Mouse (Mus musculus): ENCODE results near the gene Gzmd.
"Not testable (repeated sequence)": the region's sequence is repeated elsewhere in the genome, so short reads cannot be mapped to it uniquely, and the experiment has no call there.

The Gzmd gene

DNA sequence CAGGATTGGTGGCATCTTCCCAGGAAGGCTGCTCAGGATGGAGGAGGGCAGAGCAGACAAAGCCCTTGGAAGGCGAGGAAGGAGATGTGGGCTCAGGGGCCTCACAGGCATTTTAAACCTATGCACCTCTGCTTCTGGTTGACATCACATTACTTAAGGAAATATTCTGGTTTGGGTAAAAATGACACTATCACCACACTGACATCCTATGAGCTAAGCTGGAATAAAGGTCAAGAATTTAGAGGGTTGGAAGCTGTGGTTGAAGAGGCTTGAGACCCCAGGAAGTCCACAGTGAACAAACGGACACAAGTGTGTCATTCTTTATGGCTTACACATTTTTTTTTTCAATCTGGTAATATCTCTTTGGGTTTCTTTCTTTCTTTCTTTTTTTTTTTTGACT, at the start of gene Gzmd:
Gene Gzmd (minus strand): TSS at position 101 of the 400 bp plus-strand sequence.
- DNase-seq (ENCODE audit: low spot score), result not testable (repeated sequence)

DNA sequence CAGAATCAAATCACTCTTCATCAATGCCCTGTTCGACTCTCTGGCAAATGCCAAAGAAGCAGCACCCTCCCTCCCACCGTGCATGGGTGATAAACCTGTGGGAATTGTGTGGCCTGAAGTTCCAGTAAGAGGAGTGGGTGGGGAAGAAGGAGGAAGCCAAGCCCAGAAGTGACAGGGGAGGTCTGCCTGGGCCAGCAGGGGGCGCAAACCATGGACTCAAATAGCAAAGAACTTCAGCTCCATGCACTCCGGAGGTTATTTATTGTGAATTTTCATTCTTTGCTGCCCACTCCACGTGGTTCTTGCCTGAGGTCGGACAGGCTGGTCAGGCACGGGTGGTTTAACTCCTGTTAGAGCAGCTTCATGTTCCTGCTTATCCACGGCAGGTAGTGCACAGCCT, 45.2 kb upstream of the Gzmd start:
- DNase-seq (ENCODE audit: low spot score), result not testable (repeated sequence)

GRCm38 (mm10) chr14:56174499-56174898, 42.1 kb upstream of the Gzmd start, which contains the start of gene Gzmn:
TSS of gene Gzmn (minus strand) at chr14:56174599.
- DNase-seq (ENCODE audit: low spot score), result no peak

DNA sequence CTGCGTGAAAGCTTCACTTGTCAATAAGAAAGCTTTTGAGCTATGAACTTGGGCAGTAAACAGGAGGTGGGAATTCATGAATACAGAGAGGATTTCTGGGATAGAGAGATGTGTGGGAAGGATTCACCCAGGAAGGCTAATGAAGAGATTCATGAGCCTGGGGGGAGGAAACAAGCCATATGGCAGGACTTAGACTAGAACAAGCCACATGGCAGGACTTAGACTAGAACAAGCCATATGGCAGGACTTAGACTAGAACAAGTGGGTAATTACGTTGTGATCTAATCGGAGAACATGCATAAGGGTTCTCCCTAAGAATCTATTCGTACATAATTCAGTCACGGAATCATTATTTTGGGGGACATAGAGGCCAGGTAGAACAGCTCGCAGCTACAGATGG, 41.0 kb upstream of the Gzmd start:
- no peak for DNase-seq (ENCODE audit: low spot score)

DNA sequence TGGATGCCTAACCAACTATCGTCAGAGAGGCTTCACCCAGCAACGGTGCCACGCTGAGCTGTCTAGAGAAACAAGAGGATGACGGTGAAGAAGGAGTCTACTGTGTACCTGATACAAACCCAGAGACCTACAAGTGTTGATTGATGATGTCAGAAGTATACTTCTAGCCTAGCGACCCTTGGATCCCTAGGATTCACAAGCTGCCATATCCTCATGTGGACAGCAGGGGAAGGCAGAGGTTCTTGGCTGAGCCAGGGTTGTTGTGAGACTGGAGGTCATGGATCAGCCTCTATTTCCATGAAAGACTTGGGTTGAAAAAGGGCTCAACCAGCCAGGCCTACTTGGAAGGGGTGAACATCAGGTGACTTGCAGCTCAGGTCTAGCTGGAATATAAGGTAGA, 40.3 kb upstream of the Gzmd start:
- no peak for DNase-seq (ENCODE audit: low spot score)

- no peak for DNase-seq (ENCODE audit: low spot score)
Observed at GRCm38 (mm10) chr14:56168009-56168408, 35.6 kb upstream of the Gzmd start.

- DNase-seq (ENCODE audit: low spot score), result no peak
Observed at GRCm38 (mm10) chr14:56162109-56162508, 29.7 kb upstream of the Gzmd start.

DNA sequence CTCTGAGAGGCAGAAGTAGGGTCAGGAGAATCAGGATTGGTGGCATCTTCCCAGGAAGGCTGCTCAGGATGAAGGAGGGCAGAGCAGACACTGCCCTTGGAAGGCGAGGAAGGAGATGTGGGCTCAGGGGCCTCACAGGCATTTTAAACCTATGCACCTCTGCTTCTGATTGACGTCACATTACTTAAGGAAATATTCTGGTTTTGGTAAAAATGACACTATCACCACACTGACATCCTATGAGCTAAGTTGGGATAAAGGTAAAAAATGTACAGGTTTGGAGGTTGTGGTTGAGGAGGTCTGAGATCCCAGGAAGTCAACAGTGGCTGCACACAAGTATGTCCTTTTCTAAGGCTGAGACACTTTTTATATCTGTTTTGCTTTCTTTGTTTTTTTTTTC, 27.1 kb upstream of the Gzmd start, which contains the start of gene Gzmg:
Gene Gzmg (minus strand): TSS at position 101 of the 400 bp plus-strand sequence.
- DNase-seq (ENCODE audit: low spot score), result not testable (repeated sequence)

DNA sequence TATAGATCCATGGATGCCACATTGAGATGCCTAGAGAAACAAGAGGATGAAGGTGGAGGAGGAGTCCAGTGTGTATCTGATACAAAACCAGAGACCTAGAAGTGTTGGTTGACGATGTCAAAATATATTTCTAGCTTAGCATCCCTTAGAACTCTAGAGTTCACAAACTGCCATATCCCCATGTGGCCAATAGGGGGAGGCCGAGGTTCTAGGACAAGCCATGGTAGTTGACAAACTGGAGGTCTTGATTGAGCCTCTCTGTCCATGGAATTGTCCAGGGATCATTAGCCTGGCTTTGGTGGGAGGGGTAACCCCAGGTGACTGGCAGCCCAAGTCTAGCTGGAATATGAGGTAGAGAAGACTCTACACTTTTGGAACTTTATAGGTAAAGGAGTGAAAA, 22.9 kb upstream of the Gzmd start:
- DNase-seq (ENCODE audit: low spot score), result no peak

- not testable (repeated sequence) for DNase-seq (ENCODE audit: low spot score)
Observed at GRCm38 (mm10) chr14:56133675-56134074, 1.3 kb upstream of the Gzmd start.

DNA sequence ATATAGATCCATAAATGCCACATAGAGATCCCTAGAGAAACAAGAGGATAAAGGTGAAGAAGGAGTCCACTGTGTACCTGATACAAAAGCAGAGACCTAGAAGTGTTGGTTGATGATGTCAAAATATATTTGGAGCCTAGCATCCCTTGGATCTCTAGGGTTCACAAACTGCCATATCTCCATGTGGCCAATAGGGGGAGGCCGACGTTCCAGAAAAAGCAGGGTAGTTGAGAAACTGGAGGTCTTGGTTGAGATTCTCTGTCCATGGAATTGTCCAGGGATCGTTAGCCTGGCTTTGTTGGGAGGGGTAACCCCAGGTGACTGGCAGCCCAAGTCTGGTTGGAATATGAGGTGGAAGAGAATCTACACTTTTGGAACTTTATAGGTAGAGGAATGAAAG, 4.1 kb downstream of the Gzmd start:
- no peak for DNase-seq (ENCODE audit: low spot score)

- no peak for DNase-seq (ENCODE audit: low spot score)
Observed at GRCm38 (mm10) chr14:56123516-56123915, 8.9 kb downstream of the Gzmd start.

DNA sequence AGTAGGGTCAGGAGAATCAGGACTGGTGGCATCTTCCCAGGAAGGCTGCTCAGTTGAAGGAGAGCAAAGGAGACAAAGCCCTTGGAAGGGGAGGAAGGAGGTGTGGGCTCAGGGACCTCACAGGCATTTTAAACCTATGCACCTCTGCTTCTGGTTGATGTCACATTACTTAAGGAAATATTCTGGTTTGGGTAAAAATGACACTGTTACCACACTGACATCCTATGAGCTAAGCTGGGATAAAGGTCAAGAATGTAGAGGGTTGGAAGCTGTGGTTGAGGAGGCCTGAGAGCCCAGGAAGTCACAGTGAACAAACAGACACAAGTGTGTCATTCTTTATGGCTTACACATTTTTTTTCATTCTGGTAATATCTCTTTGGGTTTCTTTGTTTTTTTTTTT, 11.9 kb downstream of the Gzmd start, which contains the start of gene Gzme:
Gene Gzme (minus strand): TSS at position 101 of the 400 bp plus-strand sequence.
- no peak for DNase-seq (ENCODE audit: low spot score)

DNA sequence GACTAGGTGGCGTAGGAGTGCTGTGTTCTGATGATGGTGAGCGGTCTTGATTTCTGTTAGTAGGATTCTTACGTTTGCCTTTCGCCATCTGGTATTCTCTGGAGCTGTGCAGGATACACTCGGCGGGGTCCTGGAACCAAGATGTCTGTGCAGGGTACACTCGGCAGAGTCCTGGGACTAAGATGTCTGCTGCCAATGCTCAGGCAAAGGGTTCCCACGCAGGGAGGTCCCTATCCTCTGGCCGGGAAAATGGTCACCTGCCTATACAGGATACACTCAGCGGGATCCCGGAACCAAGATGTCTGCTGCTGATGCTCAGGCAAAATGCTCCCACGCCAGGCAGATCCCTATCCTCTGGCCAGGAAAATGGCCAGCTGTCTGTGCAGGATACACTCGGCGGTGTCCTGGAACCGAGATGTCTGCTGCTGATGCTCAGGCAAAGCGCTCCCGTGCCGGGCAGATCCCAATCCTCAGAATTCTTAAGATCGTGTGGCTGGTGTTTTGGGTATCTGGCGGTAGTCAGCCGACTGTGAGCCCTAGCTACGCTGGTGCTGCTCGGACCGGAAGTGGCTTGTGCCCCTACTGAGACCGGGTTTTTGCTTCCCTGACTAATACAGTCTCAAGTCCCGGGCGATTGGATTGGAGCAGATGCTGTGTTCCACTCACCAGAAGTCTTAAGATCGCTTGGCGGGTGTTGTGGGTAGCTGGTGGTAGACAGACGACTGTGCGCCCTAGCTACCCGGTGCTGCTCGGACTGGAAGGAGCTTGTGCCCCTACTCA, 16.7 kb downstream of the Gzmd start:
- not testable (repeated sequence) for DNase-seq (ENCODE audit: low spot score)

DNA sequence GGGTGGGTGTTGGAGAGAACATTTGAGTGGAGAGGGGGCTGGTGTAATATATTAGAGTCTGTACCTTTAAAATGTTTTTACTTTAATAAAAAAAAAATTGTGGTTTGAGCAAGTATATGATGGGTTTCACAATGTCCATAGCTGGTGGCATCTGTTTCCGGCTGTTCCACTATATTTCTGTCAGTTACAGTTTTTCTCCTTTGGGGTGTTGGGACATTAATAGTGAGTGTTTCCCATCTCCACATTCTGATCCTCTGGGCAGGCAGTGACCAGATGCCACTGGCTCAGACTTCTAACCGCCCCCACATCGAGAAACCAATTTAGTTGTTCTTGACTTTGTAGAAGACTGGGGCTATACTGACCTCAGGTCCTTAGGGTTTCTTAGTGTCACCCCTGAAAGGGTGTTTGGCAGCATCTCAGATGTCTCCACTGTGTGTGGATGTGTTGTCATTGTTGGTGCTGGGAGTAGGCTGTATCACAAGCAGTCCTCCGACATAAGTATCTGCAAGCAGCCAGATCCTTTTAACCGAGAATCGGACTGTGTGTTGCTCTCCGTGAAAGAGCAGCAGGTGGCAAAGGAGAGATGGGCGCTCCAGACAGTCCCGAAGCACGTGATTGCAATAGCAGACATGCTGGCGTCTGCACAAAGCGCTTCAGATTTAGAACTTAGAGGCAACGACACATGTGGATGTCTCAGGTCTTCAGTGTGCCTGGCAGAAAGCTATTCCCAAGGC, 26.8 kb downstream of the Gzmd start:
- DNase-seq (ENCODE audit: low spot score), result no peak

GRCm38 (mm10) chr14:56105016-56105415, 27.4 kb downstream of the Gzmd start:
- no peak for DNase-seq (ENCODE audit: low spot score)

DNA sequence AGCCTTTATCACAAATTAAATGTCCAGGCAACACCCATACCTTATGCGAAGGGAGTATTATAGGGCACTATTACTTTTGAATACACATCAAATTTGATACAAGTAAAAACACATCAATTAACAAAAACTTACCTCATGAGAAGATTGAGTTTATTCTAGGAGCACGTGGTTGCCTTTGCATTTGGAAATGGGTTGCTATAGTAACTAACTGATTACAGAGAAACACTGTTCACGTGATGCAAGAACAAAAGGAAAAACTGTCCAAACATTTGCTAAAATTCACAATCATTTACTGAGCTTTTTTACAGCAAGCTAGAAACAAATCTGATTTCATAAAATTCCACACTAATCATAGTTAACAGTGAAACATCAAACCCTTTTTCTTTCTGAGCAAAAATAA, 29.0 kb downstream of the Gzmd start:
- no peak for DNase-seq (ENCODE audit: low spot score)

- no peak for DNase-seq (ENCODE audit: low spot score)
Observed at GRCm38 (mm10) chr14:56102386-56102785, 30.0 kb downstream of the Gzmd start, which contains the start of gene Ctsg. TSS of gene Ctsg (minus strand) at chr14:56102574.

DNA sequence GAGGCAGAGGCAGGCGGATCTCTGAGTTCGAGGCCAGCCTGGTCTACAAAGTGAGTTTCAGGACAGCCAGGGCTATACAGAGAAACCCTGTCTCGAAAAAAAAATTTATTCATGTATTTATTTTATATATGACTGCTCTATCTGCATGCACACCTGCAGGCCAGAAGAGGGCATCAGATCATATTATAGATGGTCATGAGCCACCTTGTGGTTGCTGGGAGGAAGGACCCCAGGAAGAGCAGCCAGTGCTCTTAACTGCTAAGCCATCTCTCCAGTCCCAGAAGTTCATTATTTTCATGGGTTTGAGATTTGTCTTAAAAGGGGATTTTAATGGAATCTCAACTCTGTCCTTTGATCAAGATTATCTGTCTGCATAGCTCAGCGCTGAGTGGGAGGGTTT, 33.5 kb downstream of the Gzmd start:
- DNase-seq (ENCODE audit: low spot score), result no peak

DNA sequence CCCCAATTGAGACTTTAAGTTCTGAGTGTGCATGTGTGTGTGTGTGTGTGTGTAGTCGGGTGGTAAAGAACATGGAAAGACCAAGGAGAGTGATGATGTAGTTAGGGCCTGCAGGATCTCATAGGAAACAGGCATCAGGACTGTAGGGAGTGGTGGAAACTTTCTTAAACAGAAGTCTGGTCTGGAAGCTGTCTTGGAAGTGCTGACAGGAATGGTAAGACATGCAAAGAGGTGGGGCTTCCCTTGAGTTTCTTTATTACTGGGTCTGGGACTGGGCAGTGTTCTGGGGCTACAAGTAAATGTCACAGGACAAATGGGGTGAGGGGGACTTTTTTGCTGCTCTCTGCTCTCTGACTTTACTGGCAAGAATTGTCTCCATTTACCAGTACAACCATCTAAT, 34.8 kb downstream of the Gzmd start:
- DNase-seq (ENCODE audit: low spot score), result no peak

DNA sequence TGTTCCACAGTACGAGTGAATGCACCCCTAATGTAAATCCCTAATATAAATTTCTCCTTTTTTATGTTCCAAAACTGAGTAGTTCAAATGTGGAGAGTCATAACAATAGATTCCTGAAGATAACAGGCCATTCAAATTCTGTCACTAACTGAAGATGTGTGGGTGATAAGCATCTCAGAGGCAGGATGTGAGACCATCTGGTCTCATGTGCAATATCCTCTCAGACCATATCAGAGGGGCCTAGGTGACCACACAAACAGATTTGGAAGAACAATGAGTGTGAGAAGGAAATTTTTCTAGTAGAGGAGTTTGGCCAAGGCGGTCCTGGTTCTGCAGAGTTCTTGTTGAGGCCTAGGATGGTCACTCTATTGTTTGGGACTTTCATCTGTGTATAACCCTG, 39.1 kb downstream of the Gzmd start:
- no peak for DNase-seq (ENCODE audit: low spot score)

- DNase-seq (ENCODE audit: low spot score), result no peak
Observed at GRCm38 (mm10) chr14:56086711-56087110, 45.7 kb downstream of the Gzmd start.

DNA sequence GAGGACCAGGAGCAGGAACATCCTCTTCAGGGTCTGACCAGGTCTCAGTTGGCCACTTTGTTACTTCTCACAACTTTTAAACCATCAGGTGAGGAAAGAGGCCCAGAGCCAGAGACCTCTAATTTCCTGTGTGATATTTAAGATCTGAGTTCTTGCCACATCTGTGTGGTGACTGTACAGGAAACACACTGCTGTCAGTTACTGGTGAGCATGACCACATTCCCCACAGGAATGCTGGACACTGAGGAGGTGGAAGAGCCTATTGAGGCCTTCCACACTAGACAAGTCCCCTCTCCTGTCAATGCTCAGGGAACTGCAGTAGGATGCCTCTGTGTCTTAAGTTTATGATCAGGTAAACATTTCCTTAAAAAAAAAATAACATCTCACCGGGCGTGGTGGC, 47.2 kb downstream of the Gzmd start, which contains the start of gene Mcpt8:
Gene Mcpt8 (minus strand): TSS at position 107 of the 400 bp plus-strand sequence.
- DNase-seq (ENCODE audit: low spot score), result no peak
